Mouse (Mus musculus) c-Kit-positive CD71-positive TER-119-negative erythroid progenitor cells, embryonic 14.5 days (primary cell): ENCODE data around the gene Ccdc159.

Experiments used
- DNase-seq: peaks from one replicate; pipeline ENCODE4 v3.0.0-alpha.2; 2013; ENCODE audit warnings: low read depth

Ccdc159 gene

DNA sequence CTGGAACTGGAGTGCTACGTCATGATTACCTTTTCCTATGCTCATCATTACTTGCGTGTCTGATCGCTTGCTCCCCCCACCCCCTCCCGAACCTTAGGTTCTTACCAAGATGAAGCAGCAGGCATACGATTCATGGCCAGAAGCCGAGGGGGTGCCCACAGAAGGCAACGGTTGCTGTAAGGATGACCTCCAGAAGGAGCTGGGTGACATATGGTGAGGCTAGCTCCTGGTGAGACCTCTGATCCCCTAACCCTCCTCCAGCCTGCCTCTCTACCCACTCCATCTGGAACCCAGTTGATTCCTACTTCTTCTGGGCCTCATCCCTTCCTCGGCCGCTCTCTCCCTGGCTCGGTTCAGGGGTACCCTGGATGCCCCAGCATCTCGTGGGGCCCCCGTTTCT lies 6.8 kb downstream of the Ccdc159 start:
- DNase-seq: no peak

GRCm38 (mm10) chr9:21935466-21936131 lies 8.3 kb downstream of the Ccdc159 start:
- no peak for DNase-seq

DNA sequence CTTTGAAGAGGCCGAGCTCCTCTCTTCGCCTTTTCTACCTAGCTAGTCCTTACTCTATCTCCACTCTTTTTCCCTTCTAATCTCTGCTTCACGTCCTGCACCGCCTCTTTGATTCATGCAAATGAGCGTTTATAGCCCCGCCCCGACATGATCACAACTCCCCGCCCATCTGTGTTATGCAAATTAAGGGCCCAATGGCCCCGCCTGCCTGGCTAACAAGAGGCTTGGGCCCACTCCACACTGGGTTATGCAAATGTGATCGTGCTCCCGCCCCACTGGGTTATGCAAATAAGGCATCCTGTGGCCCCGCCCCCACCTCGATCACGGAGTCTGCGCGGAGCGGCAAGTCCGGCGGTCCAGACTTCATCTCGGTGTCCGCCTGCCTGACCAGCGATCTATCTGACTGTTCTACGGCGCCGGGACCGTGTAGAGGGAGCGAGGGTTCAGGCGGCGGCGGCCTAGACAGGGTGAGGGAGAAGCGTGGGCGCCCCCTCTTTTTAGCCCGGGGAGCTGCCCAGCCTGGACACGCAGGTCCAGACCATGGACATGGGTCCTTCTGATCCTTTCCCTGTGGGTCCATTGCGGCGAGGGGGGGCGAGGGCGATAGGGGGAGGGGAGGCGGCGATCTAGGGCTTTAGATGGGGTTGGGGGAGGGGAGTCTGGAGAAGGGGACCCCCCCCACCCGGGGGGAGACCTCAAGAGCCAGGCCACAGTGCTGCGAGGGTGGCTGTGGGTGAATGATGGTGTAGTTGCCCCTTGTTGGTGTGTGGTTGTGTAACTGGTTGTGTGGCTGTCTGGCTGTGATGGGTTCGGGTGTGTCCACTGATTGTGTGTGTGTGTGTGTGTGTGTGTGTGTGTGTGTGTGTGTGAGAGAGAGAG lies 9.7 kb downstream of the Ccdc159 start, which contains the start of gene Plppr2:
Gene Plppr2 (plus strand): TSS at position 342 of the 879 bp plus-strand sequence.
- peak; percentile 89 for DNase-seq

DNA sequence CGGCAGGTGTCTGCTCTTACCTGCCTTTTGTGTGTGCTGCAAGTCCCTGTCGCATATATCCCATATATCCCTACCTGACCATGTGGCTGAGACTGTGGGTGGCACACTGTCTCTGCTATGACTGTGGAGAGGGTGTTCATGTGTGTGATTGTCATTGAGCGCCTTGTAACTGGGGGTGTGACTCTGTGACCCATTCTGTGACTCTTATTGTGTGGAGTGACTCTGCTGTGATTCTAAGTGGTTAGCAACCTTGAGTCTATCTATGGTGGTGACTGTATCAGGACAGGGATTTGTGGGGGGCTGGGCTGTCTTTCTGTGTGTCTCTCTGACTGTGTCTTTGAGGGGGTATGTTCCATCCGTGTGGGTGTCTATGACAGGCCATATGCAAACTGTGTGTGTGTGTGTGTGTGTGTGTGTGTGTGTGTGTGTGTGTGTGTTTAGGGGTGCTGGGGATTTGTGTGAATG lies 10.5 kb downstream of the Ccdc159 start:
- no peak for DNase-seq

- no peak for DNase-seq
Measured at GRCm38 (mm10) chr9:21938234-21938855, 11.1 kb downstream of the Ccdc159 start.

DNA sequence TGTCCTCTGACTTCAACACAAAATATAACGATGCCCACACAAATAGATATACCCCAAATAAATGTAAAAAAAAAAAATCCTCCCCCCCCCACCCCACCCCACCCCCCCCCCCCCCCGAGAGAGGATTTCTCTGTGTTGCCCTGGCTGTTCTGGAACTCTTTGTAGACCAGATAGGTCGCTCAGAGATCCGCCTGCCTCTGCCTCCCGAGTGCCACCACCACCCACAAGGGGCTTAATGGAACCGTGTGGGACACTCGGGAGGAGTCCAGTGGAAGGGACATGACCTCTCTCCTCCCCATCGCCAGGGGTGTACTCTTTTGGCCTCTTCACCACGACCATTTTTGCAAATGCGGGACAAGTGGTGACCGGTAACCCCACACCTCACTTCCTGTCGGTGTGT lies 15.8 kb downstream of the Ccdc159 start:
- no peak for DNase-seq

GRCm38 (mm10) chr9:21943638-21944037 lies 16.4 kb downstream of the Ccdc159 start:
- no peak for DNase-seq

GRCm38 (mm10) chr9:21944267-21944666 lies 17.0 kb downstream of the Ccdc159 start:
- DNase-seq: no peak

DNA sequence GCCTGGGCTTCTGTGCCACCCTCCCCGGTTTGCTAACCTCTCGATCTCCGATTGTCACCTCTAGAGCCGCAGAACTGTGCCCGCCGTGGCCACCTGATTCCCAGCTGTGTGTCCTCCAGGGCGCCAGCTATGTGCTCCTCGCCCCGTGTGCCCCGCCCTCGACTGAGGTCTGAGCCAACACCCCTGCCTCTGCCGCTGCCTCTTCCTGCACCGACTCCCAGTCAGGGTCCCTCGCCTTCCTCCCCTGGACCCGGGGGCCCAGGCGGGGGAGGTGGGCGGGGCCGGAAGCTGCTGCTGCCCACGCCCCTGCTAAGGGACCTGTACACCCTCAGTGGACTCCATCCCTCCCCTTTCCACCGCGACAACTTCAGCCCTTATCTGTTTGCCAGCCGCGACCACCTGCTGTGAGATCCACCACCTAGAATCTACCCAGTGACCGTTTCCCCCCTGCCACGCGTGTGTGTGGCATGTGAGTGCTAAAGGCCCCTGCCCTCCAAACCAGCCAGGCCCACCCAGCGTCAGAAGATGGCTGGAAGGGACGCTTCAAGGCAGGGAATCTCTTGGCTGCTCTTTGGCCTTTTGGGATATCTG lies 20.4 kb downstream of the Ccdc159 start:
- DNase-seq: no peak

GRCm38 (mm10) chr9:21948146-21948545 lies 20.9 kb downstream of the Ccdc159 start:
- no peak for DNase-seq

DNA sequence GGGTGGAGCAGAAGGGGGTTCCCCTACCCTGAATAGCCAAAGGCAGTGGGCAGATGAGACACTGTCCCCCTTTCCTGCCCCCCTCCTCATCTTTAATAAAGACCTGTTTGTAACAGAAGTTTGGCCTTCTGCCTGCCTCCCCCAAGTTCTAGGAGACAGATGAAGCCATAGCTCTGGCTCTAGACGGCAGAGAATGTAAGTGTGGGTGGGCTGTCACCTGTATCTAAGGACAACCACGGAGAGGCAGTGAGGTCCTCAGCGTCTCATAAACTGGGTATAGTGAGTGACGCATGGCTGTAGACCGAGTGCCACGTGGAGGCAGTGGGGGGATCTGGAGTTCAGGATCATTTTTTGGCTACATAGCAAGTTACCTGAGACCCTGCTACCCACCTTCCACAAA lies 21.5 kb downstream of the Ccdc159 start:
- no peak for DNase-seq

DNA sequence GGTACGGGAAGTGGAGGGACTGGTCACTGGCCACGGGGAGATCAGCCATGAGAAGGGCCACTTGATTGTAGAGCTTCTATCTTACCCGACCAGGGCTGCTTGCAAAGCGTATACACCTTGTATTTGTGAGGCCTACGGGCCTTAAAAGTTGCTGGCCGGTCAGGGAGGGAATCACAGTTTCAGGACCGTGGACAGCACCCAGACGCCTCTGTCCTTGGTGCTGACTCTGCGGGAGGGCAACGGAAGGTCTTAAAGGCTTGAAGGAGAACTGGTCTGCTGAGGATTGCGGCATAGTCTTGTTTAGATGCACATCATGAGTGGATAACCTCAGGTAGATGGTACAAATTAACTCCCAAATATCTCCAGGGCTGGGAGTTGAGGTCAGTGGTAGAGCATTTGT lies 23.1 kb downstream of the Ccdc159 start:
- DNase-seq: peak; percentile 65

DNA sequence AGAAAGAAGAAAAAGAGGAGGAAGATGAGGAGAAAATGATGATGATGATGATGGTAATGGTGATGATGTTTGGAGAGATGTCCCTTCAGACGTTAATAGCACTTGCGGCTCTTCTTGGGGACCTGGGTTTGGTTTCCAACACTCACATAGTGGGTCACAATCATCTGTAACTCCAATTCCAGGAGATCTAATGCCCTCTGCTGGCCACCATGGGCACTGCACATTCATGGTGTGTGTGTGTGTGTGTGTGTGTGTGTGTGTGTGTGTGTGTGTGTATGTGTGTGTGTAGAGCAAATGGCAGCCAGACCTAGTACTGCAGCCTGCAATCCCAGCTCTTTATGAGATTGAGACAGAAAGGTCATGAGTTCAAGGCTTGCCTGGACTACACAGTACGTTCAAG lies 24.7 kb downstream of the Ccdc159 start:
- DNase-seq: no peak

DNA sequence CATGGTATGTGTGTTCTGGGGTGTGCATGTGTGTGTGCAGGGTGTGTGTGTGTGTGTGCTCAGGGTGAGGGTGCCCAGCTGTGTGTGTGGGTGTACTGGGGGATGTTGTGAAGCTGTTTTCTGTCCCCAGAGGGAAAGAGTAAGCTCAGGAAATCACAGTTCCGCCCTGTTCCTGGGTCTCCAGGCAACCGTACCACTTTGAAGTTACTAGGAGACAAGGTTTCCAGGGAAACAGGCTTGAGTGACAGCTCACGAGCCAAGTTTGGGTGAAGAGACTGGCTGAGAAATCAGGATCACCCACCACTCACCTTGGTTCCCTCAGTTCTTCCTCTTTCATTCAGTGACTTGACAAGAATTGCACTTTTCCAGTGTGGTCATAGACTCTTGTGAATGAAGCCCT lies 26.3 kb downstream of the Ccdc159 start:
- no peak for DNase-seq

DNA sequence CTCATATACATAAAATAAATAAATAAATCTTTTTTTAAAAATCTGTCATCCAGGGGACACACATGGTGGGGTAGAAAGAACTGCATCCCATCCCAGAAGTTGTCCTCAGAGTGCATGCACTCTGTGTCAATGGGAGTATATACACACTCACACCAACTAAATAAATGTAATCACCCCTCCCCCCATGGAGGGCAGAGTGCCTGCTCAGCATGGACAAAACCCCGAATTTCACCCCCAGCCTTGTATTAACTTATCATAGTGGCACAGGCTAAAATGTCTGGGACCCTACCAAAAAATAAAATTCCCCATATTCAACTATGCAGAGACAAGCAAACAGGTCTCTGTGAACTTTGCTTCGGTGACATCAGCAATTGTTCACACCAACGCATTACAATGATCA lies 27.4 kb downstream of the Ccdc159 start:
- DNase-seq: no peak

- DNase-seq: no peak
Measured at GRCm38 (mm10) chr9:21955225-21955569, 27.9 kb downstream of the Ccdc159 start.

- DNase-seq: peak; percentile 99
Measured at GRCm38 (mm10) chr9:21955570-21956281, 28.5 kb downstream of the Ccdc159 start, which contains the start of gene Swsap1. Gene Swsap1, plus strand, starts transcription at chr9:21955755.

GRCm38 (mm10) chr9:21958372-21958771 lies 31.1 kb downstream of the Ccdc159 start:
- no peak for DNase-seq

DNA sequence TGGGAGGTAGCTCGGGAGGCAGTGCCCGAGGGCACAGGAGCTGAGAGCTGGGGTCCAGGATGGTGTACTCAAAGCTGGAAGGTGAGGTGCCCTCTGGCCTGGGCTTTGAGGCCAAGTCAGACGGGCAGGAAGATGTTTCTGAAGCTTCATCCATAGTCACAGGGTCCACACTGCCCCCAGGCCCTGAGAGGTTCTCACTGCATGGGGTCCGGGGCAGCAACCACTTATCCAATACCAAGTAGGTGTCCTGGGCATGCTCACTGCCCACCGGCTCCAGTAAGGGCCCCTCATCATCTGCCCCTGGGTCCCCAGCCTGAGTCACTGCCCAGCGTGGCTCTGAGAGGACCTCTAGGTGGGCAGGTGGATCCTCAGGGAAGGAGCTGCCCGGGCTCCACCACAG lies 32.0 kb downstream of the Ccdc159 start:
- no peak for DNase-seq

DNA sequence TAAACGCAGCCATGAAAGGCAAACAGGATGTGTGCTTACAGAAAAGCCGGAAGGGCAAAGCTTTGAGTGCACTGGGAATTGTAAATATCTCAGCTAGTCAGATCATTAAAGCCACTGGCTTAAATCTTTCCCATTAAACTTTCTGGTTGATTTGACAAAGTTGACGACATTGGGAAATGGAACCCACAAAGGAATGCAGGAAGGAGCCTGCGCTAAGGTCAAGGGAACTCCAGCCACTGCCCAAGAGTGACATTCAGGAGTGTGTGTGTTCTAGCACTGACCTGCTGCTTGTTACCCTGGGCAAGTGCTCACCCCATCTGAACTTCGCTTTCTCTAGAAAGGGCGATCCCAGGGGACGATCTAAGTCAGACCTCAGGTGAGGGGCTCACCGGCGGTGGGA lies 32.9 kb downstream of the Ccdc159 start:
- DNase-seq: no peak

DNA sequence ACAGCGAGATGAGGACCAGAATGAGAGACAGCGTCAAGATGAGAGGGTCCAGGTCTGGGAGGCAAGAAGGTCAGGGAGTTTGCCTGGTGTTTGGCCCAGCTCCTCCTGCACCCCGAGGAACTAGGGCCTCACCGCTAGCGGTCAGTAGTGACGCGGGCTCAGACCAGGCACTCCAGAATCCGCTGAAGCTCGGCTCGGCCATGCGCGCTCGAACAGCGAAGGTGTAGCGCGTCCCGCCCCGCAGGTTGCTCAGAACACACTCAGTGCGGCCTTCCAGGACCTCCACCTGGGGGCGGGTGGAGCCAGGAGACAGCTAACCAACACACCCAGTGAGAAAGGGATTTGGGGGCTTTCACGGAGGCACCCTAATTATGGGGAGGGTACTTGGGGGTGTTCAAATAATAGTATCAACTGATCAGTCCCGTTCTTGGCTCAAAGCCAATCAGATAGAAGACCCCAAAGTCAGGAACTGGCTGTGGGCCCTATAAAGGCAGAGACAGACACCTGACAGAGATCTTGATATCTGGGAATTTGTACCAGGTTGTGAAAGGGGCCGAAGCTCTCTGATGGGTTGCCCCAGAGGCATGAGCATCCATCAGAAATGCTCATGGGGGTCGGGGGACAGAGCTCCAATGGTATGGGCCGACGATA lies 33.4 kb downstream of the Ccdc159 start:
- no peak for DNase-seq
